Mouse (Mus musculus) macrophage (primary cell): ENCODE results near the gene Obp2a. TPM values are rescaled to one million over a fixed set of nuclear protein-coding genes. Genes with fewer than 3 reads are reported as not detected.
"Not testable (repeated sequence)": the region's sequence is repeated elsewhere in the genome, so short reads cannot be mapped to it uniquely, and the experiment has no call there.

Experiments used
- H3K27ac ChIP-seq: fragments of 350-480 bp; formaldehyde crosslinking; 2 replicates; pipeline ENCODE4 v1.9.0; 2021
- H3K36me3 ChIP-seq: fragments of 350-480 bp; formaldehyde crosslinking; 2 replicates; pipeline ENCODE4 v1.9.0; 2021; ENCODE audit errors: inconsistent target
- H3K4me3 ChIP-seq: fragments of 350-480 bp; formaldehyde crosslinking; 2 replicates; pipeline ENCODE4 v1.9.0; 2021; ENCODE audit errors: inconsistent target
- H3K79me2 ChIP-seq: fragments of 350-480 bp; formaldehyde crosslinking; 2 replicates; pipeline ENCODE4 v1.9.0; 2021; ENCODE audit errors: inconsistent target
- WGBS: methylation state at CpG from one replicate; pipeline ENCODE4 v1.1.7; 2026; ENCODE audit warnings: inconsistent platforms; ENCODE audit not compliant: missing documents; 5-methylcytosine and 5-hydroxymethylcytosine counted together
- polyA plus RNA-seq: library from polyadenylated mRNA; stranded (reverse); fragments of 250-400 nt; gene quantifications from 3 replicates; pipeline ENCODE4 v1.2.4, GENCODE M21; 2018; ENCODE audit warnings: inconsistent platforms

Gene Obp2a
- polyA plus RNA-seq, 1 experiment from 2014 or later, result not detected

DNA sequence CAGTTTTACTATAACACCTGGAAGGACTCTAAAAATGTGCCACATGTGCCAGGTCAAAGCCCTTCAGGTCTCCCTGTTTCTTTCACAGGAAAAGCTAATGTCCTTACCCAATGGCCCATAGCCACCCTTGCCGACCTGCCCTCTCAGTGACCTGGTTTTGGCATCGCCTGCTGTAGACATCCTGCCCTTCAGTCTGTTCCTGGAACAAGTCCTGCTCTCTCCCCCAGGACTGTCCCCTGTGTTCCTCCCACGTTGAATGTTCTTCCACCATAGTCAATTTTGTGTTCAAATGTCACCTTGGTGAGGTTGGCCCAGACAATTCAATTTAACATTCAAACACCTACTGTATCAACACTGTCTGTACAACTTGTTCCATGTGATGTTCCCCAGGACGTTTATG lies 2.9 kb upstream of the Obp2a start:
- 86% methylated on average over 4 of the region's 4 CpGs for WGBS
- Histone ChIP-seq H3K27ac (no peak overlapping the region), H3K36me3 (no peaks in the 10 kb centered on the region), H3K4me3 (no peak overlapping the region), H3K79me2 (no peaks in the 10 kb centered on the region)

DNA sequence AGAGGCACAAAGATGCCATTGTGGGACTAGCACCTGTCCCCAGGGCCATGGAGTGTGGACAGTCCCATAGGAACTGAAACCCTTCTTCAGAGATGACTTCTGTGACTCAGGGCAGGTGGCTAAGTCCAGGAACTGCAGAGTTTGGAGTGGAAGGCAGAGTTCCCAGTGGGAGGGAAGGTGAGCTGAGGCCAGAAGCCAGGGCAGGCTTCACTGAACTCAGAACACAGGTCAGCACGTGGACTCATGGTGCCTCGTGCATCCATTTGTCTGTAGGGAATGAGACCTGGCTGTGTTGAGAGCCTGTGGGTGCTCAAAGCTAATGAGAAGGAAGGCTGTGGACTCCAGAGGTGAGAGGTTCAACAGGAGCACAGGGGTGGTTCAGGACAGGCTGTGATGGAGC lies 1.1 kb upstream of the Obp2a start:
- Histone ChIP-seq H3K27ac (no peak overlapping the region), H3K36me3 (no peaks in the 10 kb centered on the region), H3K79me2 (no peaks in the 10 kb centered on the region), H3K4me3 (no peak overlapping the region)
- WGBS, result 85% methylated on average over 2 of the region's 2 CpGs

DNA sequence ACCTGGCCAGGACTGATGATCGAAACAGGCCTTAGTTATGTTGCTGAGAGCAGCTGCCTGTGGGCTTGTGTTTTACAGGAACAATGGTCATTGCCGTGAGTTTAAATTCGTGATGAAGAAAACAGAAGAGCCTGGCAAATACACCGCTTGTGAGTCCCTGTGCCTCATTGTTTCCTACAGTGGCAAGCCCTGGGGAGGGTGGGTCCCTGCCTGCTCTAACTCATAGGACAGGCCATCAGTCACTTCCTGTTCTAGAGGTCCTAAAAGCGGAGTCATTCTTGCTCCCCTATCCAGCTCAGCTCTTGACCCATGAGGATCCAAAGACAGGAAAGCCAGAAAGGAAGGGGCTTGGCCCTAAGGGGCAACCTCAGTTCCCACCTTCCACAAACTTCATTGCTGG lies 1.2 kb downstream of the Obp2a start:
- WGBS, result 56% methylated on average over 5 of the region's 5 CpGs
- no peak overlapping the region for H3K4me3 ChIP-seq
- no peak overlapping the region for H3K27ac ChIP-seq
- no peaks in the 10 kb centered on the region for H3K36me3 ChIP-seq
- no peaks in the 10 kb centered on the region for H3K79me2 ChIP-seq

DNA sequence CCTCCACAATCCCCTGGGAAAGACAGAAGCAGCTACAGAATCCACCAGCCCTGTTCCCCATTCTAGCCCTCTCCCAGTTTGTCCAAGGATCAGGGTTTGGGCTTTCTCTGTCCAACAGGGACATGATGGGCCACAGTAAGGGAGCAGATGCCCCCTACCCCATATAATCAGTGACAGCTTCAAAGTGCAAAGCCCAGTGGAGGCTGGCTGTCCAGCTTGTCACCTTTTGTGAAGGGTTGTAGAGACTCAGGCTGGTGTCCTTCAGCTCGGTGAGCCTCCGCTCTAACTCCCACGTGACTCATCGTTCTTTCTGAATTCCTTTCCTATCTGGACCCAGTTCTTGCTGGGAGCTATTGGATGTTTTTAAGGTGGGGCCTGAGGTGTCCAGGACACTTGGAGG lies 3.9 kb downstream of the Obp2a start:
- H3K27ac ChIP-seq, result no peak overlapping the region

DNA sequence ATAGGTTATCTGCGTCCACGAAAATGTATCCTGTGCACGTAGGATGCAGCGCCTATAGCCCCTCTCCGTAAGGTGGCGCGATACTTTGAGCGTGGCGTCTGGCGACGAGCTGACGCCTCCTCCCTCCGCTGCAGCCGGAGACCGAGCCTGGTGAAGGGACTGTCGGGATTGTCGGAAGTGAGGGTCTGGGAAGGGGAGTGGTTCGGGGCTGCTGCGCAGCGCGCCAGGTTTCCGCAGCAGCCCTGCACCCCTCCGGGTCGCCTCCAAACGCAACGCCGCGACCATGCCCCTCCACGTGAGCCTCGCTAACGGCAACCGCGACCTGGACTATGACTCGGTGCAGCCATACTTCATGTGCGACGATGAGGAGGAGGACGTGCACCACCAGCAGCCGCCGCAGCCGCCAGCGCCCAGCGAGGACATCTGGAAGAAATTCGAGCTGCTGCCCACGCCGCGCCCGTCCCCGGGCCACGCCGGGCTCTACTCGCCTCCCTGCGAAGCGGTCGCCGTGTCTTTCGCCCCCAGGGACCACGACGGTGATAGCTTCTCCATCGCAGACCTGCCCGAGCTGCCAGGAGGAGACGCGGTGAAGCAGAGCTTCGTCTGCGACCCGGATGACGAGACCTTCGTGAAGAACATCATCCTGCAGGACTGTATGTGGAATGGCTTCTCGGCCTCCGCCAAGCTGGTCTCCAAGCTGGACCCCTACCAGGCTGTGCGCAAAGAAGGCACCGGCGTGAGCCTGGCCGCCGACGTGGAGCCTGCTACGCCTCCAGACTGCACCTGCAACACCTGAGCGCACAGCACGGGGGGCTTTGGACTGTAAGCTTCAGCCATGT lies 7.0 kb downstream of the Obp2a start, which contains the start of gene Bmyc:
Gene Bmyc (plus strand): TSS at position 97 of the 839 bp plus-strand sequence.
- Histone ChIP-seq H3K79me2 (no peaks in the 10 kb centered on the region), H3K27ac (no peak within 1 kb of the TSS), H3K36me3 (no peaks in the 10 kb centered on the region), H3K4me3 (peak within 1 kb of the TSS; percentile 46)
- under 1% methylated on average over 72 of the region's 78 CpGs for WGBS

More for the DNA sequence above, 3.9 kb downstream of the Obp2a start:
- Histone ChIP-seq H3K79me2 (no peaks in the 10 kb centered on the region), H3K4me3 (no peak overlapping the region), H3K36me3 (no peaks in the 10 kb centered on the region)
- WGBS, result 87% methylated on average over 4 of the region's 4 CpGs

DNA sequence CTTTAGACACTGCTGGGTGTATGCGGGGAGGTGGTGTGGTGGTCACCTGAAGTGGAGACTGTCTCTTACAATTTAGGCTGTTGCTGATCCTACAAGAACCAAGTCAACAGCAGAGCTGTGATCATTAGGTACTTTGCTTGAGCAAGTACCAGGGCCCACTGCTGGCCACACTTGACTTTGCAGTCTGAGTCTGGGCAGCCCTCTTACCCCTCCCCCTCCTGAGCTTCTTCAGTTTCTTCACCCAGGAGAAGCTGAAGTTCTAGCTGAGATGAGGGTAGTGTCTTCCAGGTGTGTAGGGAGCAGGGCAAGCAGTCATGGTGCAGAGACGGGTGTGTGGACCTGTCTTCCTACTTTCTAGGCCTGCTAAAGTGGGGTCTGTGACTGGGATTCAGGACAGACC lies 8.3 kb downstream of the Obp2a start:
- H3K79me2 ChIP-seq, result no peaks in the 10 kb centered on the region
- H3K4me3 ChIP-seq, result no peak overlapping the region; the same call in 1 of the 2 replicates
- no peaks in the 10 kb centered on the region for H3K36me3 ChIP-seq
- H3K27ac ChIP-seq, result no peak overlapping the region
- WGBS, result 64% methylated on average over 2 of the region's 2 CpGs

DNA sequence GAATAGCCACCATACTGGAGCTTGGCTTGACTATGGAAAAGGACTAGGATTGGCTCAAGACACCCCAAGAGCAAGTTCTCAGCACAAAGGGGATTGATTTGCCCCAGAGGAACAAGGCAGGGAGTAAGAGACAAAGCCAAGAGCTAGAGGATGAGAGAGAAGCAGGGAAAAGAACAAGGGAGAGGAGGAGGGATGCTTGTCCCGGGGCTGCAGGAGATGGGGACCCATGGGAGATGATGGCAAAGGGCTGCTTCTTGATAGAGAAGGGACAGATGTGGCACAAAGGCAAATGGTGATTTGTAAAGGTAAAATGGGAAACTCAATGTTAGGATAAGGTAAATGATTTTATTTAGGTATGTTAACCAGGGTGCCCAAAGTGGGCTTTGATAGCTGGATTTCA lies 9.2 kb downstream of the Obp2a start:
- 82% methylated on average over 1 of the region's 1 CpGs for WGBS
- not testable (repeated sequence) for H3K79me2 ChIP-seq, H3K4me3 ChIP-seq, H3K27ac ChIP-seq, H3K36me3 ChIP-seq

DNA sequence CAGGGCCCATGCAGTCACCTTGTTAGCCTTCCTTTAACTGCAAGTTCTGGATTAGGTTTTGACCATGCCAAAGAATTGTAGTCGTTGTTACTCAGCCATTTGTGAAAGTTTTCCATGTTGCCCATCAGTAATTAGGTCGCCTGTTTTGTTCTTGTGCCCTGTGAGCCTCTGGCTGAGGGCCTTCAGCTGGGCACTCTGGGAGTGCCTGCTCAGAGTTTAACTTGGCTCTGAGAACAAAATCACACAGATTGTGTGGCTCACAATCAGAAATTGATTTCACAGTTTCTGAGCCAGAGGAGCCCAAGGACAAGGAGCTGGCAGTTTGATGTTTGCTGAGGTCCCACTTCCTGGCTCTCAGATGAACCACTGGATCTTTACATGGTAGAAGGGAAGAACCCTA lies 9.9 kb downstream of the Obp2a start:
- H3K79me2 ChIP-seq, H3K36me3 ChIP-seq, H3K4me3 ChIP-seq, H3K27ac ChIP-seq: not testable (repeated sequence)
- WGBS, result 88% methylated on average over 2 of the region's 2 CpGs

DNA sequence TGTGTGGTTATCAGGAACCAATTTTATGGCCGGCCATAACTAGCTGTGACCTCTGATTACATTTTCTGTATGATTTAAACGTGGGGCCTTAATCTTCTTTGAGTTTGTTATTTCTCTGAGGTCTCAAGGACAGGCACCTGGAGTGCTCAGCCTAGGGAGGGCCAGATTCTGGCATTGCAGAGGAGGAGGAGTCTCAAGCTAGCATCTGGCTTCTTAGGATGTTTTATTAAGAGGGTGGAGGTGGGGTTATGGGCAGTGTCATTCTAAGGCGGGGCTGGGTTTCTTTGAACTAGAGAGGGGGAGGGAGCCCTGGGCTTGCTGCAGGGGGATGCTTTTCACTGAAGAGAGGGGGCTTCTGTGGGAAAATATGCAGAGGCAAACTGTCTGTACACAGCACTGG lies 11.8 kb downstream of the Obp2a start:
- 62% methylated on average over 2 of the region's 3 CpGs for WGBS
- H3K79me2 ChIP-seq, H3K27ac ChIP-seq, H3K36me3 ChIP-seq, H3K4me3 ChIP-seq: not testable (repeated sequence)

DNA sequence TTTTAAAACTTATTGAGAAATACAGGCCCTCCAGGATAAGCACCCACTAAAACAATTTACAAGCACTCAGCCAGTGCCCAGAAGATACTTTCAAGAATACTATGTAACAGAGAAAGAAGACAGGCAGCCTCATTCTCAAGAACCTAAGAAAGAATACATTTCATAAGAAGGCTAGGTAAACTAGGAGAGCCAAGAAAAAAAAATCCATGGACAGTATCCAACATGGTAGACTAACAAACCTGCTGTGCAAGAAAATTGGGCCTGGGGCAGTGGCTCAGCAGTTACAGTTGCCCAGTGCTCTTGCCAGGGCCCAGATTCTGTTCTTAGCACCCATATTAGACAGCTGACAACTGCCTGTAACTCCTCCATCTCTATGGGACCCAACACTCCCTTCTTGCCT lies 17.4 kb downstream of the Obp2a start:
- Histone ChIP-seq H3K27ac (no peak overlapping the region), H3K36me3 (no peaks in the 10 kb centered on the region), H3K4me3 (no peak overlapping the region), H3K79me2 (no peaks in the 10 kb centered on the region)

DNA sequence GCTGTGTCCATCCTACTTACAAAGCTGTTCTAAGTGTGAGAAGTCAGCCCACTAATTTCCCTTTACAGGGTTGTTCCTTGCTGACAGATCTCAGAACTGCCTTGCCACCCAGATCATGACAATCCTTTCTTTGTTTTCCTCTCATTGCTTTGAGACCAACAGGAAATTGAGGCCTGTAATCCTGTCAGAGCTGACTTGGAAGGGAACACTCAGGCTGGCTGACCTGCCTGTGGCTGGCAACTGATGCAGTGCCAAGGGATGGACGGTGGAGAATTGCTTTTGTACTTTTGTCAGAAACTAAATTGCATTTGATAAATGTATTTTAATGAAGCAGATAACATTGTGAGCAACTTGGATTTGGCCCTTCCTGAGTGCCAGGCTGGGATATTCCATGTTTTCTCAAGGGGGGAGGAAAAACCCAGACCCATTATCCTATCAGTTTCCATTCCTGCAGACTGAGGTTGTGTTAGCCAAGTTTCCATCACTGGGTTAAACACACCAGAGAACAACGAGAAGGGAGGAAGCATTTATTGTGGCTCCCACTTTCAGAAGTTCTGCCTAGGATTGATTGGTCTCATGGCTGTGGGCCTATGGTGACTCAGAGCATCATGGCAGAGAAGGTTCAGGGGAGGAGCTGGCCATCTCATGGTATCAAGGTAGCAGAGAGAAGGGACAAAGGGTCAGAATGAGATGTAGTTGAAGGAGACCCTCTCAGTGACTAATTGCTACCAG lies 33.5 kb downstream of the Obp2a start:
- H3K4me3 ChIP-seq, result no peak overlapping the region
- WGBS, result 40% methylated on average over 2 of the region's 2 CpGs
- H3K79me2 ChIP-seq, result no peaks in the 10 kb centered on the region
- H3K27ac ChIP-seq, result no peak overlapping the region
- H3K36me3 ChIP-seq, result no peaks in the 10 kb centered on the region

DNA sequence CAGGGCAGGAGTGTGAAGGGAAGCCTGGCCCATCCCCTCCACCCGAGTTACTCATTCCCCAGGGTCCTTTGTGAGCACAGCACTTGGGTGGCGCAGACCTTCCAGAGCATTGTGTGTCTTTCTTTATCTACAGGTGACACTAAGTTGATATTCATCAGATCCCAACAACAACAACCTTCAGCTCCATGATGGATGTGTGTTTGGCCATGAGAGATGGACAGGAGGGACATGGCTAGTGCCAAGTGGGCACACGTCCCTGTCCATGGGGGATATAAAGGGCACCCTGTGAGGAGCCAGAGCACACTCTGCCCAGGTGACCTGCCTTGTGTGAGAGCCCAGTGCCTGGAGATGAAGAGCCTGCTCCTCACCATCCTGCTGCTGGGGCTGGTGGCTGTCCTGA lies 36.9 kb downstream of the Obp2a start, which contains the start of gene Obp2b:
Gene Obp2b (plus strand): TSS at position 301 of the 400 bp plus-strand sequence.
- not testable (repeated sequence) for H3K4me3 ChIP-seq, H3K36me3 ChIP-seq, H3K27ac ChIP-seq, H3K79me2 ChIP-seq
- WGBS, result 90% methylated on average over 2 of the region's 3 CpGs

DNA sequence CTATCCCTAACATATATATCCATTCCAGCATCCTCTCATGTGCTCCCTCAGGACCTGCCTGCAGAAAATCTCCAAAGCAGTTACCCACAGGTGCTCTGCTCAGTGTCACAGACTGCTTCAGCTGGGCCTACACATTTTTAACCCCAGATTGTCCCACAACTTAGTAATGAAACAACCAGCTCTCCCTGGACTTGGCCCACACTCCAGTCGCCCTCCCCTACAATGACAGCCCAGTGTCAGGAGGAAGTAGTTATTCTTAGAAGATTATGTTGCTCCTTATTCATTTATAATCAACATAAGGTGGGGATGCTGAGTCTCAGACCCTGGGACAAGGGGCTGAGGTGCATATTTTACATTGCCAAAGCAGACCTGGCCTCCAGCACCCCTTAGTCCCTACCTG lies 41.8 kb downstream of the Obp2a start:
- H3K36me3 ChIP-seq, result no peaks in the 10 kb centered on the region
- no peak overlapping the region for H3K27ac ChIP-seq
- WGBS, result 58% methylated on average over 1 of the region's 1 CpGs
- no peak overlapping the region for H3K4me3 ChIP-seq
- H3K79me2 ChIP-seq, result no peaks in the 10 kb centered on the region
